Mouse (Mus musculus): ENCODE results near the gene Cpeb4. TPM values are rescaled to one million over a fixed set of nuclear protein-coding genes. Genes with fewer than 3 reads are reported as not detected.

The Cpeb4 gene
- total RNA-seq, 2 experiments from 2014 or later = 159 to 169 TPM

GRCm38 (mm10) chr11:31984786-31985185 is 112.8 kb downstream of the Cpeb4 start:
- Histone ChIP-seq H3K4me3 (no peak overlapping the region), H3K27ac (no peak overlapping the region)
- no peak for DNase-seq (ENCODE audit: extremely low spot score in 1 of 2, low spot score in 2 of 2)
- intact Hi-C loops (cut with DNase I) = no loop called here
- TF ChIP-seq CTCF (IDR thresholded peaks at IDR 0.05) = no peak

Other genes with a start within 250 kb of the Cpeb4 start
- 100 to 1,000 TPM; 100 to 101 TPM for gene Bod1, start 200.3 kb upstream of the Cpeb4 start, total RNA-seq (2021)
- gene 4930524B15Rik, start 93.4 kb downstream of the Cpeb4 start, total RNA-seq (2021) = not detected
- gene Nsg2, start 128.3 kb downstream of the Cpeb4 start, total RNA-seq (2021) = 100 to 1,000 TPM; 605 to 615 TPM